Mouse (Mus musculus) urinary bladder, adult 18-20 months (tissue): ENCODE results near the gene Olfr311.

ENCODE experiments used
- DNase-seq, 2 experiments: peaks; one replicate each; pipeline ENCODE4 v3.0.0; 2022; ENCODE audit warnings: low spot score in 2 of 2, mixed read lengths in 2 of 2

Olfr311 gene

GRCm38 (mm10) chr11:58870961-58871360 lies 31.9 kb downstream of the Olfr311 start:
- no peak for DNase-seq

- DNase-seq = no peak
These were observed 44.7 kb downstream of the Olfr311 start for GRCm38 (mm10) chr11:58883756-58884155.

DNA sequence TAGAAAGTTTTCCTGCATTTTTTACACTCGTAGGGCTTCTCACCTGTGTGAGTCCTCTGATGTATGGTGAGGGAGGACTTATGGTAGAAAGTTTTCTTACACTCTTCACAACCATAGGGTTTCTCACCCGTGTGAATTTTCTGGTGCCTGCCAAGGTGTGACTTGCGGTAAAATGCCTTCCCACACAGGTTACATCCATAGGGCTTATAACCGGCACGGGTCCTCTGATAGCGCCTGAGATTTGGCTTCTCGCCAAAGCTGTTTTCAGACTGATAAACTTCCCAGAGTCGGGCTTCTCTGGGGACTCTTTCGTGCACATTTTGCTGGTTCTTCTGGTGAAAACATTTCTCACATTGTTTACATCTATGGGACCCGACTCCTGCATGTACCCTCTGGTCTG lies 51.5 kb downstream of the Olfr311 start:
- no peak for DNase-seq
